ENCODE assay signal across 10 mouse cellular contexts in the genomic region with DNA sequence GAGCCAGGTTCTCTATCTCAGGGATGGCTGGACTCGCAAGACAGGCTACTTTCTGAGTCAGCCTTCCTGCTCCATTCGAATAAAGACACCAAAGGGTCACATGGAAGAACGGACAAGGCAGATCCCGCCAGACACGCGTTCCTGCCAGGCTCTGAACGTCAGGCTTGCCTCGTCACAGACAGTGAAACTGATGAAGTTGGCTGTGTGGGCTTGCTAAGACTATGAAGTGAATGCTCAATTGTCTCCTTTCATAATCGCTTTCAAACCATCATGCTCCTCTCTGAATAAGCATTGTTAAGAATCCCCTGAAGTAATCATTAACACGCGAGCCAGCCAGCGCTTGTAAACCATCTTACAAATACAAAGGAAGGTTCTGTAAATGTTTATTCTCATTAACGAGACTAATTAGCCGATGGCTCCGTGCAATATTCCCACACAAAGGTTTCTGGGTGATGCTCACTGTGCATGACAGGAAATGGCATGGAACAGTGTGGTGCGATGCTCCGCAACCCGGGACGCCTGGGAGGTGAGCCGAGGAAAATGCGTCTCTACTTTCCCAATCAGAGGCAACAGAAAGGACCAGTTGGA.
DNase-seq lines count a peak whose midpoint lies in the region; ATAC-seq lines count a peak whose summit lies in the region.
"Had no signal": no experiment of that assay in that cellular context is flagged by ENCODE, and none has a peak within 500 bp of the region (broad histone marks: within the 10 kb centered on the region; RNA-seq: fewer than 3 reads in every experiment).

No protein-coding gene starts in this region.

- H3K4me3 ChIP-seq in limb, embryonic 13.5 days = no peak overlapping the region
- H3K4me3 ChIP-seq in limb, embryonic 10.5 days = no peak overlapping the region
- H3K4me3 ChIP-seq in forebrain, embryonic 15.5 days = no peak overlapping the region
- H3K4me3 ChIP-seq in kidney, embryonic 15.5 days (replicated peaks) = no peak overlapping the region; the same call in 1 of the 2 replicates
- H3K4me3 ChIP-seq in liver, embryonic 11.5 days (ENCODE audit: low read depth, low read length) = no peak overlapping the region
- H3K4me3 ChIP-seq: limb, embryonic 15.5 days had no signal

- H3K4me1 ChIP-seq in limb, embryonic 13.5 days = peaks cover 5% of the 10 kb centered on the region
- peaks cover 22% of the 10 kb centered on the region for H3K4me1 ChIP-seq in limb, embryonic 10.5 days
- H3K4me1 ChIP-seq in forebrain, embryonic 15.5 days = peaks cover 76% of the 10 kb centered on the region
- peaks cover 12% of the 10 kb centered on the region; the same call in 1 of the 2 replicates for H3K4me1 ChIP-seq in kidney, embryonic 15.5 days
- H3K4me1 ChIP-seq in liver, embryonic 11.5 days (replicated peaks; ENCODE audit: control insufficient read depth, insufficient read depth, low read length) = no peaks in the 10 kb centered on the region
- H3K4me1 ChIP-seq: limb, embryonic 15.5 days had no signal

- WGBS in limb, embryonic 13.5 days = 58% methylated on average over 21 of the region's 21 CpGs
- 80% methylated on average over 21 of the region's 21 CpGs for WGBS in limb, embryonic 10.5 days
- WGBS in forebrain, embryonic 15.5 days = 4% methylated on average over 21 of the region's 21 CpGs
- 50% methylated on average over 21 of the region's 21 CpGs for WGBS in kidney, embryonic 15.5 days
- 79% methylated on average over 21 of the region's 21 CpGs for WGBS in liver, embryonic 11.5 days

- H3K27ac ChIP-seq in limb, embryonic 13.5 days = no peak overlapping the region
- H3K27ac ChIP-seq in limb, embryonic 10.5 days = no peak overlapping the region
- peak overlapping the region; percentile 53 for H3K27ac ChIP-seq in forebrain, embryonic 15.5 days (replicated peaks)
- H3K27ac ChIP-seq in kidney, embryonic 15.5 days = 0 out of 2 replicates have a peak overlapping the region, but pooled peaks have one; percentile 57
- H3K27ac ChIP-seq in liver, embryonic 11.5 days (ENCODE audit: low read depth, low read length) = no peak overlapping the region
- H3K27ac ChIP-seq: limb, embryonic 15.5 days; macrophage had no signal

- no peaks in the 10 kb centered on the region for H3K27me3 ChIP-seq in limb, embryonic 13.5 days
- H3K27me3 ChIP-seq in limb, embryonic 10.5 days (ENCODE audit: low read depth, poor library complexity, severe bottlenecking) = no peaks in the 10 kb centered on the region
- no peaks in the 10 kb centered on the region for H3K27me3 ChIP-seq in forebrain, embryonic 15.5 days
- no peaks in the 10 kb centered on the region for H3K27me3 ChIP-seq in kidney, embryonic 15.5 days
- no peaks in the 10 kb centered on the region for H3K27me3 ChIP-seq in liver, embryonic 11.5 days (replicated peaks; ENCODE audit: control insufficient read depth, insufficient read depth, low read length)
- H3K27me3 ChIP-seq: limb, embryonic 15.5 days had no signal

- no peaks in the 10 kb centered on the region for H3K36me3 ChIP-seq in limb, embryonic 13.5 days
- no peaks in the 10 kb centered on the region for H3K36me3 ChIP-seq in limb, embryonic 10.5 days
- H3K36me3 ChIP-seq in forebrain, embryonic 15.5 days = no peaks in the 10 kb centered on the region
- H3K36me3 ChIP-seq in kidney, embryonic 15.5 days = no peaks in the 10 kb centered on the region
- H3K36me3 ChIP-seq in liver, embryonic 11.5 days (ENCODE audit: control insufficient read depth, insufficient read depth, low read length) = no peaks in the 10 kb centered on the region
- H3K36me3 ChIP-seq: limb, embryonic 15.5 days had no signal

- no peaks in the 10 kb centered on the region for H3K9me3 ChIP-seq in limb, embryonic 13.5 days
- H3K9me3 ChIP-seq in limb, embryonic 10.5 days (replicated peaks) = no peaks in the 10 kb centered on the region
- no peaks in the 10 kb centered on the region for H3K9me3 ChIP-seq in forebrain, embryonic 15.5 days
- H3K9me3 ChIP-seq in kidney, embryonic 15.5 days (replicated peaks) = no peaks in the 10 kb centered on the region
- H3K9me3 ChIP-seq in liver, embryonic 11.5 days (ENCODE audit: control insufficient read depth, low read length) = no peaks in the 10 kb centered on the region
- H3K9me3 ChIP-seq: limb, embryonic 15.5 days had no signal

- DNase-seq in limb, embryonic 10.5 days (ENCODE audit: low spot score) = no peak
- peak; percentile 84 for DNase-seq in retina, embryonic 14.5 days (ENCODE audit: low spot score)
- no peak for DNase-seq in liver, embryonic 11.5 days (ENCODE audit: low spot score)
- DNase-seq in thymus, postnatal 10 days (ENCODE audit: low spot score in 2 of 2) = no peak
- DNase-seq in left cerebral cortex, adult 11 months (ENCODE audit: low spot score) = no peak

- H3K4me2 ChIP-seq in limb, embryonic 13.5 days (replicated peaks) = peak overlapping the region; percentile 16; the same call in 1 of the 2 replicates
- H3K4me2 ChIP-seq in forebrain, embryonic 15.5 days (replicated peaks) = peak overlapping the region; percentile 21
- H3K4me2 ChIP-seq in kidney, embryonic 15.5 days = peak overlapping the region; percentile 43
- H3K4me2 ChIP-seq in liver, embryonic 11.5 days = no peak overlapping the region
- H3K4me2 ChIP-seq: limb, embryonic 15.5 days had no signal

- no peak overlapping the region for H3K9ac ChIP-seq in limb, embryonic 13.5 days
- 0 out of 2 replicates have a peak overlapping the region, but pooled peaks have one; percentile 10 for H3K9ac ChIP-seq in forebrain, embryonic 15.5 days (replicated peaks)
- no peak overlapping the region for H3K9ac ChIP-seq in kidney, embryonic 15.5 days
- H3K9ac ChIP-seq in liver, embryonic 11.5 days (ENCODE audit: low read depth, low read length) = no peak overlapping the region
- H3K9ac ChIP-seq: limb, embryonic 15.5 days had no signal

- ATAC-seq in limb, embryonic 13.5 days (ENCODE audit: low FRiP score, low read depth) = no peak
- ATAC-seq in forebrain, embryonic 15.5 days (replicated peaks) = peak; percentile 49
- ATAC-seq in kidney, embryonic 15.5 days (replicated peaks; ENCODE audit: low FRiP score) = peak; percentile 73
- ATAC-seq in liver, embryonic 11.5 days (replicated peaks; ENCODE audit: low FRiP score) = no peak

Comparison
In these comparisons a context has a peak if more than half of its experiments do, and no peak if none do; other contexts are left out.
1. ATAC-seq: peak in forebrain, embryonic 15.5 days (single experiment) and kidney, embryonic 15.5 days (single experiment); none in limb, embryonic 13.5 days (single experiment) and liver, embryonic 11.5 days (single experiment).
2. H3K27ac ChIP-seq: peak in forebrain, embryonic 15.5 days (single experiment) and kidney, embryonic 15.5 days (single experiment); none in limb, embryonic 13.5 days (single experiment), limb, embryonic 10.5 days (single experiment) and liver, embryonic 11.5 days (single experiment).